Mouse (Mus musculus): Measurements from ENCODE around the gene Gm21586.
"Not testable (repeated sequence)": the region's sequence is repeated elsewhere in the genome, so short reads cannot be mapped to it uniquely, and the experiment has no call there.

Gene Gm21586

DNA sequence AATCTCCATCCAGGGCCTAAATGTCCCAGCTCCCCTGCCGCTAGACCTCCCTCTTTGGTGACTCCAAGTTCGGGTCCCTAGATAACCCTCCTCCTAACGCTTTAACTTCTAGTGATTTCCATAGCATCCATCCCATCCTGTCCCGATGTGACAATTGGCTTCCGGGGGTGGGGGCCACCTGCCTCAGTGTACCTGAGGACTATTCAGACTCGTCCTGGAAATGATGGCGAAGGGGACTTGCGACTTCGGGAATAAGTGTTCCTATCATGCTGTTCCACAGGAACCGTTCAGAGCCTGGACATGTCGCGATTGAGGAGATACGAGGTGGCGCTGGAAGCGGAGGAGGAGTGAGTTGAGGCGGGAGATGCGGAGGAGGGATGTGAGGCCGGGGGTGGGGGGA is at the start of gene Gm21586:
Gm21586 (plus strand) TSS at position 301 of the 400 bp plus-strand sequence.
- not testable (repeated sequence) for DNase-seq (ENCODE audit: low spot score in 2 of 2)

DNA sequence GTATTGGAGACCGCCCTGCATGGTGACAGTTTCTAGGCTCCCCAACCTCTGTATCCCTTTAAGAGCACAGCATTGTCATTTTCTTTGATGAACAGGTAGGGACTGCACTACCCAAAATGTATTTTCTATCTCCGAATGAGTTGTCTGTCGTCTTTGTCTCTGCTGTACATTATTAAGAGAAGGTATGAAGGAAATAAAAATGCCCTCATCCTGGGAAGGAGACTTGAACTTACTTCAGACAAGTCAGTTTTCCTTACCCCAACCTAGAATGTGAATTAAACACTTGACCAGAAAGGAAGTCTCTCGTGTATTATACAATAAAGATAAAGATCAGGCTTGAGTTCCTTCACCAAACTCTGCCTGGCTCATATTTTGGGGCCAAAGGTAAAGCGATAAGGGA is 27.3 kb downstream of the Gm21586 start, which contains the start of gene Gm2163:
Gm2163 (plus strand) TSS at position 301 of the 400 bp plus-strand sequence.
- DNase-seq (ENCODE audit: low spot score in 2 of 2): not testable (repeated sequence)
